Mouse (Mus musculus) ES-Bruce4 (cell line): Measurements from ENCODE around the gene Atmin. TPM values are rescaled to one million over a fixed set of nuclear protein-coding genes. Genes with fewer than 3 reads are reported as not detected.

Experiments used
- H3K27ac ChIP-seq: 2 replicates; pipeline ENCODE4 v1.5.1; 2012; ENCODE audit warnings: low read length, inconsistent platforms; ENCODE audit not compliant: insufficient read depth
- H3K27me3 ChIP-seq: 2 replicates; pipeline ENCODE4 v1.6.1; 2012; ENCODE audit warnings: mild to moderate bottlenecking, low read length, inconsistent platforms; ENCODE audit not compliant: control insufficient read depth, poor library complexity, insufficient read depth, severe bottlenecking
- H3K36me3 ChIP-seq: 2 replicates; pipeline ENCODE4 v1.6.1; 2012; ENCODE audit warnings: inconsistent platforms, mild to moderate bottlenecking, low read length, moderate library complexity; ENCODE audit not compliant: control insufficient read depth, poor library complexity, insufficient read depth, severe bottlenecking
- H3K4me1 ChIP-seq: one replicate; pipeline ENCODE4 v1.8.1; 2011; ENCODE audit warnings: low read length; ENCODE audit not compliant: control insufficient read depth, insufficient read depth
- H3K4me3 ChIP-seq: 2 replicates; pipeline ENCODE4 v1.5.1; 2011; ENCODE audit warnings: low read depth, mild to moderate bottlenecking, low read length
- H3K9ac ChIP-seq: 2 replicates; pipeline ENCODE4 v1.6.1; 2012; ENCODE audit warnings: low read depth, mild to moderate bottlenecking, inconsistent platforms; ENCODE audit not compliant: poor library complexity, severe bottlenecking
- H3K9me3 ChIP-seq: replicated peaks from 2 replicates; pipeline ENCODE4 v1.6.1; 2012; ENCODE audit warnings: mild to moderate bottlenecking, low read length, inconsistent platforms; ENCODE audit not compliant: control insufficient read depth, poor library complexity, insufficient read depth, severe bottlenecking
- CTCF ChIP-seq: IDR thresholded peaks from one replicate; pipeline ENCODE4 v1.8.1; 2011; ENCODE audit warnings: low read depth, low read length
- EP300 ChIP-seq: IDR thresholded peaks from 2 replicates; pipeline ENCODE4 v1.6.1; 2011; ENCODE audit warnings: low read depth, low read length; ENCODE audit not compliant: insufficient read depth
- POLR2A ChIP-seq: IDR thresholded peaks from one replicate; pipeline ENCODE4 v1.8.1; 2011; ENCODE audit warnings: low read length; ENCODE audit not compliant: insufficient read depth
- polyA plus RNA-seq: library from polyadenylated mRNA; stranded (reverse); fragments of >200 nt; gene quantifications from 2 replicates; pipeline ENCODE4 v1.2.4, GENCODE M21; 2011; ENCODE audit warnings: low read depth; ENCODE audit not compliant: missing spikeins, insufficient read depth, insufficient read length

Atmin gene
- polyA plus RNA-seq, 1 experiment: 42.1 TPM

- no peak overlapping the region for H3K4me3 ChIP-seq
- TF ChIP-seq POLR2A (no peak), CTCF (peak; percentile 8)
- H3K9me3 ChIP-seq: no peaks in the 10 kb centered on the region
- no peak overlapping the region for H3K27ac ChIP-seq
- no peaks in the 10 kb centered on the region for H3K27me3 ChIP-seq
- no peaks in the 10 kb centered on the region for H3K4me1 ChIP-seq
- H3K36me3 ChIP-seq: peaks cover 26% of the 10 kb centered on the region
- no peak overlapping the region for H3K9ac ChIP-seq
These were observed 36.9 kb downstream of the Atmin start for GRCm38 (mm10) chr8:116980117-116980516.

- no peaks in the 10 kb centered on the region for H3K9me3 ChIP-seq
- peaks cover 56% of the 10 kb centered on the region for H3K36me3 ChIP-seq
- H3K4me3 ChIP-seq: no peak overlapping the region
- no peak overlapping the region for H3K27ac ChIP-seq
- TF ChIP-seq POLR2A (no peak), EP300 (no peak), CTCF (no peak)
- H3K9ac ChIP-seq: no peak overlapping the region
- H3K27me3 ChIP-seq: no peaks in the 10 kb centered on the region
- H3K4me1 ChIP-seq: no peaks in the 10 kb centered on the region
These were observed 46.6 kb downstream of the Atmin start for GRCm38 (mm10) chr8:116989842-116990241.

GRCm38 (mm10) chr8:116991241-116991640, 48.0 kb downstream of the Atmin start:
- H3K27me3 ChIP-seq: no peaks in the 10 kb centered on the region
- no peak overlapping the region for H3K27ac ChIP-seq
- H3K9me3 ChIP-seq: no peaks in the 10 kb centered on the region
- TF ChIP-seq POLR2A: no peak
- no peak overlapping the region for H3K4me3 ChIP-seq
- peaks cover 42% of the 10 kb centered on the region for H3K36me3 ChIP-seq
- no peak overlapping the region for H3K9ac ChIP-seq
- H3K4me1 ChIP-seq: no peaks in the 10 kb centered on the region

GRCm38 (mm10) chr8:116992176-116992971, 49.2 kb downstream of the Atmin start:
- Histone ChIP-seq H3K4me3 (peak overlapping the region; percentile 85), H3K27me3 (no peaks in the 10 kb centered on the region), H3K9ac (peak overlapping the region; percentile 66), H3K27ac (no peak overlapping the region), H3K36me3 (peaks cover 30% of the 10 kb centered on the region), H3K9me3 (no peaks in the 10 kb centered on the region), H3K4me1 (no peaks in the 10 kb centered on the region)
- no peak for TF ChIP-seq POLR2A
- TF ChIP-seq CTCF: no peak
- TF ChIP-seq EP300: no peak

- Histone ChIP-seq H3K27ac (peak within 1 kb of the TSS; percentile 88), H3K9ac (peak within 1 kb of the TSS; percentile 69), H3K4me1 (no peaks in the 10 kb centered on the region), H3K36me3 (peaks cover 28% of the 10 kb centered on the region), H3K4me3 (peak within 1 kb of the TSS; percentile 85), H3K27me3 (no peaks in the 10 kb centered on the region), H3K9me3 (no peaks in the 10 kb centered on the region)
- no peak for TF ChIP-seq EP300
- TF ChIP-seq POLR2A: peak; percentile 86
These were observed 50.1 kb downstream of the Atmin start, which contains the start of gene Gcsh for GRCm38 (mm10) chr8:116993095-116993867. Gene Gcsh (minus strand): TSS chr8:116993537.
